Mouse (Mus musculus) midbrain, embryonic 15.5 days (tissue): ENCODE results near the gene Gm17545. TPM values are rescaled to one million over a fixed set of nuclear protein-coding genes. Genes with fewer than 3 reads are reported as not detected.

Experiments used
- polyA plus RNA-seq: library from polyadenylated mRNA; unstranded; fragments of >200 nt; fragmentation: Nextera tagmentation; extraction: Ambion mirVana; gene quantifications from 2 replicates; pipeline ENCODE4 v1.2.1, GENCODE M21; 2015

Gm17545 gene
- polyA plus RNA-seq, 1 experiment from 2014 or later = not detected

Other genes starting within 250 kb of the Gm17545 start
- 10.3 and 11.4 TPM in 2 replicates for gene Zfp809, start 228.6 kb upstream of the Gm17545 start, polyA plus RNA-seq
- gene Zfp599, start 194.4 kb upstream of the Gm17545 start, polyA plus RNA-seq = 11.4 and 13.2 TPM in 2 replicates
- 32.4 and 39.2 TPM in 2 replicates for gene Zfp810, start 146.6 kb upstream of the Gm17545 start, polyA plus RNA-seq
- gene Anln, start 65.1 kb upstream of the Gm17545 start, polyA plus RNA-seq = 4.5 and 4.7 TPM in 2 replicates
- 15.9 and 16.6 TPM in 2 replicates for gene 9530077C05Rik, start 42.8 kb upstream of the Gm17545 start, polyA plus RNA-seq
- 70.9 TPM in 2 replicates for gene Rp9, start 15.5 kb downstream of the Gm17545 start, polyA plus RNA-seq
- gene Bbs9, start 21.4 kb downstream of the Gm17545 start, polyA plus RNA-seq = 24.9 and 25.0 TPM in 2 replicates